Mouse (Mus musculus) hindbrain, embryonic 12.5 days (tissue): ENCODE data around the gene Atp5j. TPM values are rescaled to one million over a fixed set of nuclear protein-coding genes. Genes with fewer than 3 reads are reported as not detected.

Source experiments
- polyA plus RNA-seq: library from polyadenylated mRNA; unstranded; fragments of >200 nt; fragmentation: Nextera tagmentation; extraction: Ambion mirVana; gene quantifications from 2 replicates; pipeline ENCODE4 v1.2.1, GENCODE M21; 2016

Gene Atp5j
- polyA plus RNA-seq, 1 experiment from 2014 or later, result 698 TPM

Other genes with a start within 250 kb of the Atp5j start
- gene Mrpl39, start 99.9 kb downstream of the Atp5j start, polyA plus RNA-seq, result 42.7 and 47.0 TPM in 2 replicates
- 45.3 and 47.8 TPM in 2 replicates for gene Jam2, start 61.5 kb downstream of the Atp5j start, polyA plus RNA-seq
- 36.9 and 38.1 TPM in 2 replicates for gene Gabpa, start 700 bp downstream of the Atp5j start, polyA plus RNA-seq